Mouse (Mus musculus) left cerebral cortex, adult 2 months (tissue): ENCODE measurements around the gene Gna12. TPM values are rescaled to one million over a fixed set of nuclear protein-coding genes. Genes with fewer than 3 reads are reported as not detected.

Experiments
- DNase-seq, 2 experiments: peaks; one replicate each; pipeline ENCODE4 v3.0.0; 2021 to 2022; ENCODE audit warnings: low spot score in 2 of 2, mixed read lengths in 1 of 2; ENCODE audit errors: extremely low spot score in 1 of 2
- H3K27ac ChIP-seq: fragments of 200-600 bp; 2 replicates; pipeline ENCODE4 v1.8.1; 2022
- H3K4me3 ChIP-seq: fragments of 200-600 bp; 2 replicates; pipeline ENCODE4 v1.8.1; 2022
- CTCF ChIP-seq: fragments of 200-600 bp; IDR thresholded peaks from 2 replicates; pipeline ENCODE4 v1.8.1; 2022; ENCODE audit warnings: antibody characterized with exemption, mild to moderate bottlenecking, moderate library complexity
- intact Hi-C: fragments of 180-260 bp; cut with DNase I; formaldehyde crosslinking; loops from one replicate; pipeline ENCODE4 v1.15.1; 2025
- total RNA-seq, 2 experiments: library from RNA; stranded (reverse); gene quantifications; 2 replicates each; pipeline ENCODE4 v1.2.3; 2021

The Gna12 gene
- total RNA-seq, 2 experiments from 2014 or later: 62.2 to 67.6 TPM

DNA sequence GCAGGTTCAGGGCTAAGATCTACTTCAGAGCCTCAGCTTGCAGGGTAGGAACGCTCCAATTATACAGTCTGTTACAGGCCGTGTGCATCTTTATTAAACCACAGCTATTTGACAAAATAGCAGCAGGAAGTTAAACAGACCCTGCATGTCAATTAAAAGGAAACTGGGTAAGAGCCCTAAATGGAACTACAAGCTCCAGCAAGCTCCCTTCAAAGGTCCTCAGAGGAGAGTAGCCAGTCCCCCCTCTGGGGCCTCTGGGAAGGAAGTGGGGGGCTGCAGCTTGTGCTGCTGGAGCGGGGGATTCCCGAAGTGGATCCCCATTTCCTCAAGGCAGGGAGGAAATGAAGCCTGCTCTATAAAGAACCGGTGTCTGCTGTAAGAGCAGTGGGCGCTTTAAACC lies 58.6 kb downstream of the Gna12 start:
- intact Hi-C loops: no loop called here
- Histone ChIP-seq H3K4me3 (no peak overlapping the region), H3K27ac (peak overlapping the region; percentile 77)
- TF ChIP-seq CTCF: no peak
- DNase-seq: no peak

DNA sequence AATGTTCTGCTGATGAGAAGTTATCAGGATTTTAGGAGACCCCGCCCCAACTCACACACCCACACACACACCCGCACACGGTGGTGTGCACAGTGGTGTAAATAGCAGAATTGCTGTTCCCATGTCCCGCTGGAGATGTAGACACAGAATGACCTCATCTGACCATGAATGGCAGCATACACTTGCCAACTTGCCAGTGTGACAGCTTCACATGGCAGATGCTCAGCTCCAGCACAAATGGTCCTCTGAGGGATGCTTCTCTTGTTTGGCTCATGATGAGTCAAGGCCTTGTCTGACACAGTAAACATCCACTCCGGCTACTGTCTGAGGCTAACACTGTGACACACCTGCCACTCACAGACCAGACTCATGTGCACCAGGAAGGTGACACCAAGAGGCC lies 61.9 kb downstream of the Gna12 start:
- Histone ChIP-seq H3K27ac (peak overlapping the region; percentile 74), H3K4me3 (no peak overlapping the region)
- intact Hi-C loops: loop anchor here (5.0 kb wide), 1 partner anchor 59 kb away; no protein-coding TSS in a partner anchor
- TF ChIP-seq CTCF: no peak
- DNase-seq: peak in 1 of 2 experiments; percentile 38

DNA sequence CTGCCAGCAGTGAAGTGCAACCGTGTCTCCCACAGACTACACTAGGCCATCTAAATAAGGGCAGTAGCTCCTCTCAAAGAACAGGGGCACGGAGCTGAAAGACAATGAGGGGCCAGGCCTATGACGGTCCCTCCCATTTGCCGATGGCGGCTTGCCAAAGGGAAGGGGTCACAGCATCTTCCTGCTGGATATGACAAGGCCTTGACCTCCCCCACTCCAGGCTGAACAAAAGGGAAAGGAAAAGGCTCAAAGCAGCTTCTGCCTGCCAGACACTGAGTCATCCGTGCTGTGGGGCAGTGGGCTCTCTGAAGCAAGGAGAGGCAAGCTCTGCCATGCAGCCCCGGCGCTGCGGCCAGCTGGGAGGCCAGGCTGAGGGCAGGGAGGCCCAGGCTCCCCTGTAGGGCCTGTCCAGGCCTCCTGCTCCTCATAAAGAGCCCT lies 62.5 kb downstream of the Gna12 start:
- no peak for TF ChIP-seq CTCF
- Histone ChIP-seq H3K4me3 (no peak overlapping the region), H3K27ac (peak overlapping the region; percentile 74)
- intact Hi-C loops: loop anchor here (5.0 kb wide), 1 partner anchor 60 kb away; no protein-coding TSS in a partner anchor
- DNase-seq: peak; percentile 42 to 65

DNA sequence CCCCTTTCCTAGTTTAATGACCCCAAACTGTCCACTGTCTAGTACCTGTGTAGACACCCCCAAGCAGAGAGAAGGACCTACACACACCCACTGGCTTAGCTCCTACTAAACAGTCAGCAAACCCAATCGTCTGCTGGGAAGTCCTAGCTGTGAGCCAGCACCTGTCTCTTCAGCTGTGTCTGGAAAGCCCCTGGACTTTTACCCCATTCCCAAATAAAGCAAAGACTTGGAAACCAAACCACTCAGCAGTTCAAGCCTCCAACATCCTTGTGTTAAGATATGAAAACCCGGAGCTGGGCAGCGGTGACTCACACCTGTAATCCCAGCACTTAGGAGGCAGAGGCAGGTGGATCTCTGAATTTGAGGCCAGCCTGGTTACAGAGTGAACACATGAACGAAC lies 63.7 kb downstream of the Gna12 start:
- TF ChIP-seq CTCF: no peak
- intact Hi-C loops: loop anchor here (5.0 kb wide), 1 partner anchor 61 kb away; no protein-coding TSS in a partner anchor
- Histone ChIP-seq H3K27ac (peak overlapping the region; percentile 41), H3K4me3 (no peak overlapping the region)
- no peak for DNase-seq

DNA sequence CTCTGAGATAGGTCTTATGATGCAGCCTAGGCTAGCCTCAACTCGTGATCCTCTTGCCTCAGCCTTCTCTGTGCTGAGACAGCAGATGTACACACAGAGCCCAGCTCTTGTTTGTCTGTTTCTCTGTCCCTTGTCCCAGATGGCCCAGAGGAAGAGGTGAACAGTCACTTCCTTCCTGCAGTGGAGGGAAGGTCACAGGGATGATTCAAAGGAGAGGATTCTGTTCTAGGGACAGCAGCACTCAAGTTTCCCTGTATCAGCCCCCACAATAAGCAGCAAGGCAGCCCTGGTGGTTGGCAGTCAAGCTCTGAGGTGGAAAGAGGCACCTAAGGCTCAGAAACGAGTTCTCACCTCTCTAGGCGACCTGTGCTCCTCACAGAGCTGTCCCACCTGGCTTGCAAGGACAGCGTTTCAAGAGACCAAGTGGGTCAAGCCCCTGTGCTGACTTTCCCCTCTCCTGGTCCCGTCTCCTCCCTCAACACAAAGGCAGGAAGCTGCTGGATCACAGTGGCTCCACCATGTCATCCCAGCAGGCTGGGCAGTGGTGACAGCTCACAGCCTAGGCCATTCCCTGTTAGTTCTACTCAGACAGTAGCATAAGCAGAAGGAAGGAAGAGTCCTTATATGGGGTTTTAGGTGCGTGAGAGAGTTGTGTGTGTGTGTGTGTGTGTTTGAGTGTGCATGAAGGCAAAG lies 65.2 kb downstream of the Gna12 start:
- Histone ChIP-seq H3K27ac (peak overlapping the region; percentile 37), H3K4me3 (no peak overlapping the region)
- TF ChIP-seq CTCF: no peak
- no peak for DNase-seq
- intact Hi-C loops: loop anchor here (5.0 kb wide), 1 partner anchor 62 kb away; no protein-coding TSS in a partner anchor

DNA sequence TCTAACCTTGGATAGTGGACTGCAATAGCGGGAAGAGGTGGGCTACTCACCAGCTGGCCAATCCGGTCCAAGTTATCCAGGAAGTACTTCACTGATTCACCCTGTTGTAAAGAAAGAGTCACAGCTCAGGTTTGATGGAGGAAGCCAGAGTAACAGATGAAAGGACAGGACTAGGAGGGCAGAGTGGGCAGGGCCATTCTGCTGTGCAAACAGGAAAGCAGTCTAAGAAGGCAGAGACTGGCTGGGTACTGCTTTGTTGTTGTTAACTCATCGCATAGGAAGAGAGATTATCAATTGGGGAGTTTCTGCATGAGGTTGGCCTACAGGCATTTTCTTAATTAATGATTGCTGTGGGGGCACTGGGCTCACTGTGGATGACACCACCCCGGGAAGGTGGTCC lies 67.7 kb downstream of the Gna12 start:
- intact Hi-C loops: no loop called here
- H3K4me3 ChIP-seq: no peak overlapping the region
- TF ChIP-seq CTCF: no peak
- DNase-seq: no peak
- no peak overlapping the region for H3K27ac ChIP-seq

DNA sequence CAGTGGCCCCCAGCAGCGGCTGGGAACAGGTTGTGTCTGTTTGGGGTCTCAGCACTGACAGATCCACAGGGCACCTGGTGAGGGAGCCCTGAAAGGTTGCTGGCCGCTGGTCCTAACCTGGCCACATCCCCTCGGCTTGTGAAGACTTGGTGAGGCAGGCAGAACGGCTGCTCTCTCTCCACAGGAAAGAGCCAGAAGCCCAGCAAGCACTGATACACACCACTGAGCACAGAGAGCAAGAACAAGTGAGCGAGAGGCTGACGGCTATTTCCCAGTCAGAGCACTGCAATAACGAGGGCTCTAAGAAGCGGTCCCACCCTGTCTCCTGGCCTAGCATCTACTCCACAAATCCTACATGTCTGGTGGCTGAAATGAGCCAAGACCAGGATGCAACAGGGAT lies 71.4 kb downstream of the Gna12 start:
- H3K4me3 ChIP-seq: no peak overlapping the region
- intact Hi-C loops: no loop called here
- no peak for DNase-seq
- TF ChIP-seq CTCF: no peak
- H3K27ac ChIP-seq: no peak overlapping the region

DNA sequence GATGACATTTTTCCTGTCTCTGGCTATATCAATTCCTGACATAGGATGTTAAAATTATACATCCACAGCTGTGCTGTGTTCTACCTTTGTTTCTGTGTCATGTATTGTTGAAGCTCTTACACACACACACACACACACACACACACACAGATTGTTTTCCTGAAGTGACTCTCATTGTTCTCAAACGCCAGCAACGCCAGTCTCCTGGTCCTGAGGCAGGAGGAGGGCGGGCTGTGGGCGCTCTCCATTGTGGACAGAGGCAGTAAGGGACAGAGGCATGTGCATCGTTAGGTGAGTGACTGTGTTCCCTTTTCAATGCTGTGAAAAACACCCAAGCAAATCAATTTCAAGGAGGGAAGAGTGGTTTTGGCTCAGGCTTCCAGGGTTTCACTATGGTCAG lies 77.0 kb downstream of the Gna12 start:
- no peak for DNase-seq
- no peak for TF ChIP-seq CTCF
- H3K27ac ChIP-seq: no peak overlapping the region
- intact Hi-C loops: no loop called here
- no peak overlapping the region for H3K4me3 ChIP-seq

DNA sequence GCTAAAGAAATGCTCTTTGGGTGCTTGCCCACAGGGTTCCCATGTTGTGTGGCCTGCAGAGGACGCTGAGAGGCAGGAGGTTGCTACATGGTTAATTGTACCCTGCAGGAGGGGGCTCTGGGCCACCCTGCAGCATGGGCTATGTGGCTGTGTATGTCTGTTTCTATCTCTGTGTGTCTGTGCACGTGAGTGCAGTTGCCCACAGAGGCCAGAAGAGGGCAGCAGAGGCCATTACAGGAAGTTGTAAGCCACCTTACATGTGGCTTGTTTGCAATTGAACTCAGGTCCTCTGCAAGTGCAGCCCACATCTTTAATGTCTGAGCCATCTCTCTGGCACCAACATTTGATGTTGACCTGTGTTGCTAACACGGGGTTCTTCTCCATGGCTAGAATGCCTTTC lies 77.6 kb downstream of the Gna12 start:
- H3K4me3 ChIP-seq: no peak overlapping the region
- no peak for DNase-seq
- no peak overlapping the region for H3K27ac ChIP-seq
- peak; percentile 44 for TF ChIP-seq CTCF
- intact Hi-C loops: no loop called here

DNA sequence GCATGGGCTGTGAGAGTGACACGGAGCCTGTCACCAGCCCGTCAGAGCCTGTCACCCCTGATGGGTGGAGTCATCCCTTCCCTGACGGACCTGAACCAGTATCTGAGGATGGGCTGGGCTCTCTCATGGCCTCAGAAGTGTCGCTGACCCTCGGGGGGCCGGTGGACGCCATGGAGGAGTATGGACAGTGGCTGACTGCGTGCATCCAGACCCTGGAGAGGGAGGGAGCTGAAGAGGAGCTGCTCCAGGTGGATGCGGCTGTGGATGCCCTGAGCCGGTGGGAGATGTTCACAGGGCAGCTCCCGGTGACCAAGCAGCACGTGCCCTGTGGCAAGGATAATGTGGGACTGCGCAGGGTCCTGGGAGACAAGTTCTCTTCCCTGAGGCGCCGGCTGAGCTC lies 78.2 kb downstream of the Gna12 start:
- TF ChIP-seq CTCF: no peak
- intact Hi-C loops: no loop called here
- no peak overlapping the region for H3K4me3 ChIP-seq

DNA sequence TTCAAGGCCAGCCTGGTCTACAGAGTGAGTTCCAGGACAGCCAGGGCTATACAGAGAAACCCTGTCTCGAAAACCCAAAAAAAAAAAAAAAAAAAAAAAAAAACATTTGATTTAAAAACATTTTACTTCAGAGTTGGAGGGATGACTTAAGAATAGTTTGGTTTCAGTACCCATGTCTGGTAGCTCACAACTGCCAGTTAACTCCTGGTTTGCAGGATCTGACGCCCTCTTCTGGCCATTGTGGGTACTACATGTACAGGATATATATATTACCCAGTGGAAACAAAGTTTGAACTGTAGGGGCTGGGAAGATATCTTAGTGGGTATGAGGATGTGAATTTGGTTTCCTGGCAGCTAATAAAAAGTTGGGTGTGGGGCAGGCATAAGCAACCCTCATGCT lies 79.3 kb downstream of the Gna12 start:
- no peak for DNase-seq
- Histone ChIP-seq H3K4me3 (no peak overlapping the region), H3K27ac (no peak overlapping the region)
- intact Hi-C loops: no loop called here
- TF ChIP-seq CTCF: peak; percentile 67

More for the DNA sequence above, 78.2 kb downstream of the Gna12 start:
- no peak overlapping the region for H3K27ac ChIP-seq
- no peak for DNase-seq

DNA sequence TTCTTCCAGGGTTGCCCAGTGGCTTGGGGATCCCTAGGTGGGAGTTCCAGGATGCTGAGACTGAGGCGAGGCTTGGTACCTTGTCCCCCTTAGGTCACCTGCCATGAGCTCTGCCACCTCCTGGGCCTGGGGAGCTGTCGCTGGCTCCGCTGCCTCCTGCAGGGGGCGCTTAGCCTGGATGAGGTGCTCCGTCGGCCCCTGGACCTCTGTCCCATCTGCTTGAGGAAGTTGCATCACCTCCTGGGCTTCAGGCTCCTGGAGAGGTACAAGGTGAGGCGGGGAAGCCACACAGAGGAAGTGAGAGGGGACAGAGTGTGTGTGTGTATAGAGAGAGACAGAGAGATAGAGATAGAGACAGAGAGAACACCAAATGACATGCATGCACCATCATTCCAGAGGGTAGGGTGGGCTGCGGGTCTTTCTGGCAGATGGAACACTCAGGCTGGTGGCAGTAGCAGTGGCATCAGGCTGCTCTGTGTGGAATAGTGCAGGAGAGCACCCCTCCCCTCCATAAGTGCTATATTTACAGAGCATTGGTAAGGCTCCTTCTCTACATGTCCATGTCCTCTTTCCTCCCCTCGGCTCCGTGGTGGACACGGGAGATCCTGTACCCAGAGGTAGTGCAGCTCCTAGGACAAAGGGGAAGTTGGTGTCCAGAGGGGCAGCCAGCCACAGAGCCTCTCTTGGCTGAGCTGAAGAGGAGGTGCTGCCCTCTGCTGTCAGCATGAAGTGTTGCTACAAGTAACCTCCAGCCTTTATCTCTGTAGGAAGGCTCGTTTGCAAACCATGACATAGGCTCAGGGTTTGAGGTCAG lies 81.0 kb downstream of the Gna12 start:
- intact Hi-C loops: loop anchor here (2.0 to 5.0 kb wide), 2 partner anchors 42 to 208 kb away; partner anchors contain the start of gene Brat1
- peak; percentile 90 for TF ChIP-seq CTCF
- Histone ChIP-seq H3K4me3 (peak overlapping the region; percentile 21; the same call in 1 of the 2 replicates), H3K27ac (no peak overlapping the region; the same call in 1 of the 2 replicates)
- peak; percentile 69 to 74 for DNase-seq
